Mouse (Mus musculus): ENCODE measurements at regions not wholly inside any gene's neighbourhood (a gene's known extent, or its start where the extent isn't known, plus 50 kb on each side); places are given as distances from the start of the nearest gene placed in this dataset.

DNA sequence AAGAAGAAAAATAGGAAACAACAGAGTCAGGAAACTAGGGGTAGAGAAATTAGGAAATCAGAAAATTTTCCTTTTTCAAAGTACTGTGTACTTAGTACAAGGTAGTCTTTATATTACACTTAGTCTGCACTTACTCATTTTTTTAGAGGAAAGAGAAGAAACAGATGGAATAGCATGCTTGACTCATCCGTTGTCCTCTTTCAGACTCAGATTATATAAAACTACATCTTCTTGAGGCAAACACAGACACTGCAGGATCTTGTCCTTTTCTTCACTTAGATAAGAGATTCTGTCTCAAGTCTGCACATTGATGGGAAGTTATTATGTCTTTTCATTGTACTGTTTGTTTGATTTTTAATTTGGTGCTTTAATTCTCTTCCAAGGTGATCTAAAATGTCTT, 2198.5 kb upstream of the Pcdh17 start:
- DNase-seq (ENCODE audit: low spot score) = no peak
- 94% methylated on average over 1 of the region's 1 CpGs for WGBS
- ATAC-seq (replicated peaks; ENCODE audit: low FRiP score) = no peak

More for the DNA sequence above, 2198.5 kb upstream of the Pcdh17 start:
- Histone ChIP-seq H3K9ac (ENCODE audit: low read length) (no peak overlapping the region), H3K9me3 (ENCODE audit: control insufficient read depth, low read length) (no peaks in the 10 kb centered on the region), H3K36me3 (ENCODE audit: control insufficient read depth, insufficient read depth, low read length) (no peaks in the 10 kb centered on the region), H3K4me1 (replicated peaks; ENCODE audit: control insufficient read depth, insufficient read depth, low read length) (no peaks in the 10 kb centered on the region), H3K4me3 (ENCODE audit: low read depth, low read length) (no peak overlapping the region), H3K4me2 (ENCODE audit: low read depth, low read length, severe bottlenecking) (no peak overlapping the region), H3K27me3 (ENCODE audit: control insufficient read depth, insufficient read depth, low read length) (no peaks in the 10 kb centered on the region), H3K27ac (ENCODE audit: low read depth, low read length) (no peak overlapping the region)

Data from forebrain, embryonic 11.5 days (tissue).